Comparison of ENCODE assay signal across 8 mouse cellular contexts in genomic region chr7:127421388-127422191, GRCm38 (mm10). TPM values are rescaled to one million over a fixed set of nuclear protein-coding genes. Genes with fewer than 3 reads are reported as not detected.
DNase-seq lines count a peak whose midpoint lies in the region; ATAC-seq lines count a peak whose summit lies in the region.

Gene Zfp688 (minus strand): TSS chr7:127422068.

- H3K27ac ChIP-seq in heart, embryonic 10.5 days: peak within 1 kb of the TSS; percentile 91
- H3K27ac ChIP-seq in kidney, embryonic 15.5 days: peak within 1 kb of the TSS; percentile 78

- H3K9me3 ChIP-seq in heart, embryonic 10.5 days: no peaks in the 10 kb centered on the region
- H3K9me3 ChIP-seq in kidney, embryonic 15.5 days (replicated peaks): no peaks in the 10 kb centered on the region

- peak; percentile 99 for DNase-seq in B cell, adult 2 months
- peak; percentile 95 for DNase-seq in brain, adult 2 months (ENCODE audit: low read depth, low spot score)
- peak; percentile 97 for DNase-seq in heart, embryonic 10.5 days (ENCODE audit: low spot score)
- peak; percentile 94 for DNase-seq in liver
- peak; percentile 96 to 98 for DNase-seq in spleen, postnatal 4 days (ENCODE audit: low spot score in 2 of 2)

- peak within 1 kb of the TSS; percentile 90 for H3K4me3 ChIP-seq in heart, embryonic 10.5 days
- H3K4me3 ChIP-seq in kidney, embryonic 15.5 days (replicated peaks): peak within 1 kb of the TSS; percentile 85

- ATAC-seq in erythroblast, adult 5-6 weeks (replicated peaks; ENCODE audit: low FRiP score, poor library complexity, severe bottlenecking): peak; percentile 91
- peak; percentile 96 for ATAC-seq in kidney, embryonic 15.5 days (replicated peaks; ENCODE audit: low FRiP score)
- ATAC-seq in monocyte, adult 5-6 weeks (replicated peaks; ENCODE audit: insufficient number of reproducible peaks, low FRiP score, low TSS enrichment, poor library complexity, severe bottlenecking): peak; percentile 98

- H3K4me1 ChIP-seq in heart, embryonic 10.5 days: peaks cover 16% of the 10 kb centered on the region
- peaks cover 16% of the 10 kb centered on the region for H3K4me1 ChIP-seq in kidney, embryonic 15.5 days

- peak within 1 kb of the TSS; percentile 94 for H3K4me2 ChIP-seq in kidney, embryonic 15.5 days

- peaks cover 19% of the 10 kb centered on the region for H3K27me3 ChIP-seq in heart, embryonic 10.5 days (ENCODE audit: insufficient read depth, poor library complexity, severe bottlenecking)
- H3K27me3 ChIP-seq in kidney, embryonic 15.5 days: peaks cover 14% of the 10 kb centered on the region

- peaks cover 27% of the 10 kb centered on the region for H3K36me3 ChIP-seq in heart, embryonic 10.5 days
- H3K36me3 ChIP-seq in kidney, embryonic 15.5 days: peaks cover 27% of the 10 kb centered on the region

- peak within 1 kb of the TSS; percentile 89 for H3K9ac ChIP-seq in kidney, embryonic 15.5 days

- under 1% methylated on average over 48 of the region's 48 CpGs for WGBS in heart, embryonic 10.5 days
- under 1% methylated on average over 48 of the region's 48 CpGs for WGBS in kidney, embryonic 15.5 days

RNA-seq across cellular contexts. Expression of gene Zfp688, which starts in this region (rescaled TPM):
- total RNA-seq in erythroblast, adult 5-6 weeks (2015; ENCODE audit: low replicate concordance): 8.4 and 26.9 TPM in 2 replicates
- total RNA-seq in erythroblast, adult 5-6 weeks (2017; ENCODE audit: low replicate concordance): 1.0 and 3.5 TPM in 2 replicates
- polyA plus RNA-seq in heart, embryonic 10.5 days (2016; fragmentation: Nextera tagmentation; extraction: Ambion mirVana): 20.9 and 26.8 TPM in 2 replicates
- polyA plus RNA-seq in kidney, embryonic 15.5 days (2015; fragmentation: Nextera tagmentation; extraction: Ambion mirVana): 24.5 and 27.1 TPM in 2 replicates
- 12.4 to 15.5 TPM (median 13.3 TPM) in 3 replicates for total RNA-seq in monocyte, adult 5-6 weeks (2017)

Comparison
In these comparisons a context has a peak if more than half of its experiments do, and no peak if none do; other contexts are left out.
1. Peak in every context shown above with its lines: DNase-seq, ATAC-seq, H3K4me3 ChIP-seq and H3K27ac ChIP-seq.